Mouse (Mus musculus) liver, embryonic 14.5 days (tissue): ENCODE measurements around the gene Ddx10.

Source experiments
- CTCF ChIP-seq: IDR thresholded peaks from 2 replicates; pipeline ENCODE4 v1.5.1; 2016; ENCODE audit warnings: antibody characterized with exemption, low read depth, control low read depth
- EP300 ChIP-seq: IDR thresholded peaks from 2 replicates; pipeline ENCODE4 v1.6.1; 2016; ENCODE audit warnings: antibody characterized with exemption, low read depth

- no peak for TF ChIP-seq CTCF
- TF ChIP-seq EP300, result no peak
These were observed 31.1 kb upstream of the Ddx10 start for GRCm38 (mm10) chr9:53278997-53279396.
